Mouse (Mus musculus) bone marrow, adult 2 months (tissue): Measurements from ENCODE around the gene Olfr498. TPM values are rescaled to one million over a fixed set of nuclear protein-coding genes. Genes with fewer than 3 reads are reported as not detected.

Experiments used
- H3K27ac ChIP-seq: fragments of 200-500 bp; 2 replicates; pipeline ENCODE4 v1.5.1; 2012; ENCODE audit warnings: low read depth, mild to moderate bottlenecking, control low read depth, inconsistent platforms, low read length; ENCODE audit not compliant: control insufficient read depth, poor library complexity, insufficient read depth
- H3K4me1 ChIP-seq: fragments of 200-500 bp; 2 replicates; pipeline ENCODE4 v1.6.1; 2011; ENCODE audit warnings: low read length; ENCODE audit not compliant: control insufficient read depth, insufficient read depth
- H3K4me3 ChIP-seq: fragments of 200-500 bp; replicated peaks from 2 replicates; pipeline ENCODE3; 2011; ENCODE audit warnings: mild to moderate bottlenecking, low read depth, low read length, control low read depth; ENCODE audit not compliant: control insufficient read depth
- CTCF ChIP-seq: fragments of 200-500 bp; IDR thresholded peaks from 2 replicates; pipeline ENCODE4 v1.5.1; 2011; ENCODE audit warnings: low read length, control low read depth; ENCODE audit not compliant: control insufficient read depth, insufficient read depth
- POLR2A ChIP-seq: fragments of 200-500 bp; IDR thresholded peaks from 2 replicates; pipeline ENCODE4 v1.6.1; 2011; ENCODE audit warnings: low read depth, mild to moderate bottlenecking, control low read depth, low read length, borderline replicate concordance; ENCODE audit not compliant: control insufficient read depth
- WGBS: fragments of 180-500 bp; shearing (Covaris S2); methylation state at CpG from one replicate; pipeline ENCODE4 v1.1.7; 2018; 5-methylcytosine and 5-hydroxymethylcytosine counted together
- polyA plus RNA-seq: library from polyadenylated mRNA; stranded (reverse); fragments of >200 nt; gene quantifications from 2 replicates; pipeline ENCODE4 v1.2.4, GENCODE M21; 2011; ENCODE audit warnings: low replicate concordance; ENCODE audit not compliant: missing spikeins, insufficient read depth, insufficient read length

Gene Olfr498
- not detected in 2 replicates for polyA plus RNA-seq

DNA sequence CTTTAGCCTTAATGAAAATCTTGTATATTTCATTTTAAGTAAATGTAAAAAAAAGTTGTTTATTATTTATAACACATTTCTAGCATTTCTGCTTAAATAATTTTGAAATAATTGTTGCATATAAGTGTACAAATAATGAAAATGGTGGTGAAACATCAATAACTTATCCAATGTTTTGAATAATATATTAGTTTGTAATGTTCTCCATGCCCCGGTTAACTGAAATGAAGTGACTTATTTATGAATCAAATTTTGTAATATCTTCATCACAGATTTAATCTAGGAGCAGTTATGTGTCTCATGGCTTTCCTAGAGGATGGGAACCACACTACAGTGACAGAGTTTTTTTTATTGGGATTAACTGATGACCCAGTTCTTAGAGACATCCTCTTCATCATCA lies at the start of gene Olfr498:
Gene Olfr498 (plus strand): TSS at position 301 of the 400 bp plus-strand sequence.
- no peaks in the 10 kb centered on the region for H3K4me1 ChIP-seq
- H3K4me3 ChIP-seq = no peak within 1 kb of the TSS
- WGBS = 74% methylated on average over 1 of the region's 1 CpGs
- H3K27ac ChIP-seq = no peak within 1 kb of the TSS
- TF ChIP-seq CTCF = no peak
- no peak for TF ChIP-seq POLR2A

GRCm38 (mm10) chr7:108420121-108420520 lies 45.0 kb upstream of the Olfr498 start, which contains the start of gene Olfr497:
Olfr497 (plus strand) TSS chr7:108420421.
- no peak within 1 kb of the TSS for H3K4me3 ChIP-seq
- WGBS = 65% methylated on average over 2 of the region's 2 CpGs
- H3K27ac ChIP-seq = no peak within 1 kb of the TSS
- no peaks in the 10 kb centered on the region for H3K4me1 ChIP-seq
- no peak for TF ChIP-seq CTCF
- TF ChIP-seq POLR2A = no peak

Other genes with a start within 250 kb of the Olfr498 start
- not detected in 2 replicates for gene Olfr488, start 207.0 kb upstream of the Olfr498 start, polyA plus RNA-seq
- gene Olfr490, start 176.4 kb upstream of the Olfr498 start, polyA plus RNA-seq = not detected in 2 replicates
- gene Olfr491, start 151.9 kb upstream of the Olfr498 start, polyA plus RNA-seq = not detected in 2 replicates
- not detected in 2 replicates for gene Olfr492, start 141.7 kb upstream of the Olfr498 start, polyA plus RNA-seq
- not detected in 2 replicates for gene Olfr493, start 118.3 kb upstream of the Olfr498 start, polyA plus RNA-seq
- not detected in 2 replicates for gene Olfr494, start 100.0 kb upstream of the Olfr498 start, polyA plus RNA-seq
- not detected in 2 replicates for gene Olfr495, start 72.2 kb upstream of the Olfr498 start, polyA plus RNA-seq
- not detected in 2 replicates for gene Olfr497, start 44.9 kb upstream of the Olfr498 start, polyA plus RNA-seq
- gene Olfr502, start 59.7 kb downstream of the Olfr498 start, polyA plus RNA-seq = not detected in 2 replicates
- gene Olfr503, start 79.2 kb downstream of the Olfr498 start, polyA plus RNA-seq = not detected in 2 replicates
- not detected in 2 replicates for gene Olfr504, start 100.5 kb downstream of the Olfr498 start, polyA plus RNA-seq
- not detected in 2 replicates for gene Olfr506, start 145.5 kb downstream of the Olfr498 start, polyA plus RNA-seq
- gene Olfr507, start 156.5 kb downstream of the Olfr498 start, polyA plus RNA-seq = not detected in 2 replicates
- gene Olfr508, start 164.7 kb downstream of the Olfr498 start, polyA plus RNA-seq = not detected in 2 replicates
- gene Olfr509, start 186.6 kb downstream of the Olfr498 start, polyA plus RNA-seq = not detected in 2 replicates
- gene Olfr510, start 201.1 kb downstream of the Olfr498 start, polyA plus RNA-seq = not detected in 2 replicates
- gene Olfr512, start 248.0 kb downstream of the Olfr498 start, polyA plus RNA-seq = not detected in 2 replicates